Mouse (Mus musculus): ENCODE results near the gene Olfr1373.

Olfr1373 gene

GRCm38 (mm10) chr11:52106037-52106436 lies 39.3 kb downstream of the Olfr1373 start:
- DNase-seq (ENCODE audit: low spot score in 2 of 2): no peak

- no peak for DNase-seq (ENCODE audit: low spot score in 2 of 2)
Measured at GRCm38 (mm10) chr11:52105503-52105902, 39.8 kb downstream of the Olfr1373 start.

GRCm38 (mm10) chr11:52102977-52103376 lies 42.4 kb downstream of the Olfr1373 start:
- DNase-seq (ENCODE audit: low spot score in 2 of 2): no peak

GRCm38 (mm10) chr11:52099771-52100219 lies 45.5 kb downstream of the Olfr1373 start:
- DNase-seq (ENCODE audit: low spot score in 2 of 2): no peak

GRCm38 (mm10) chr11:52099031-52099761 lies 46.1 kb downstream of the Olfr1373 start:
- peak; percentile 48 to 51 for DNase-seq (ENCODE audit: low spot score in 2 of 2)

GRCm38 (mm10) chr11:52098398-52098946 lies 46.9 kb downstream of the Olfr1373 start, which contains the start of gene Ppp2ca:
Gene Ppp2ca, plus strand, starts transcription at chr11:52098681.
- DNase-seq (ENCODE audit: low spot score in 2 of 2): peak; percentile 91 to 95

GRCm38 (mm10) chr11:52097596-52097995 lies 47.7 kb downstream of the Olfr1373 start:
- no peak for DNase-seq (ENCODE audit: low spot score in 2 of 2)

- no peak for DNase-seq (ENCODE audit: low spot score in 2 of 2)
Measured at GRCm38 (mm10) chr11:52097016-52097415, 48.3 kb downstream of the Olfr1373 start.

Data from frontal cortex, postnatal 25 days (tissue).